Mouse (Mus musculus) urinary bladder, postnatal 25 days (tissue): ENCODE measurements around the gene Dlg2.
A peak's percentile ranks its signal among the peaks of the same experiment; 100 is the strongest.

Source experiments
- DNase-seq: peaks from one replicate; pipeline ENCODE4 v3.0.0; 2022; ENCODE audit warnings: low spot score

Gene Dlg2

DNA sequence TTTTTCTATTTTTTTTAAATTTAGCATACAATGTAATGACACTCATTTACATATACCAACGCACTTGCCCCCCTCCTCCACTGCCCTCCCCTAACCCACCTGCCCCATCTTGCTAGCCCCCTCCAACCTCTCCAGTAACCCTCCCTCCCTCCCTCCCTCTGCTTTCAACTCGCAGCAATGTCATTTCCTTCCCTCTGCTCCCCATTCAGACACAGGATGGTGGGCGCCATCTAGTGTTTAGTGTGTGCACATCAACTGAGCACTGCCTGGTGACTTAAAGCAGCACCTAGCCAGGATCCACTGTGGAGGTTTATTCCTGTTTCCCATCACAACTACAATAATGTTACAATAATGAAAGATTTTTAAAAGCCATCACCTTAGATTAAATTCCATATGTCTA lies 1617.4 kb downstream of the Dlg2 start:
- DNase-seq = peak; percentile 24

DNA sequence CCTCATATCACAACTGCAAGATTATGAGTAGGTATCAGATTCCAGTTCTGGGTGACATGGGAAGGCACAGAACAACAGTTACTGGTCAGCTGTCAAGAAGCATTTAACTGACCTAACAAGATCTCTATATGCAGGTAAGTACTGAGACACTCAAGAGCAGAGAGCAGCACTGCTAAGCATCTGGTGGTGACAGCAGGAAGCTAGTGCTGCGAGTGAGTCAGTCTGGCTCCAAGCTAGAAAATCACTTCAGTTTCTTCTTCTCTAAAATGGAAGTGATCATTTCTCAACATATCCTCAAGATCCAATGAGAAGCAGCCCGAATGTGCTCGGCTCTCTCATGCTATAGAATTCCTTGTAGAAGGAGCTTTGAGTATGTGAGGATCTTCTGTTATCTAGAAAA lies 1618.7 kb downstream of the Dlg2 start:
- DNase-seq = no peak

DNA sequence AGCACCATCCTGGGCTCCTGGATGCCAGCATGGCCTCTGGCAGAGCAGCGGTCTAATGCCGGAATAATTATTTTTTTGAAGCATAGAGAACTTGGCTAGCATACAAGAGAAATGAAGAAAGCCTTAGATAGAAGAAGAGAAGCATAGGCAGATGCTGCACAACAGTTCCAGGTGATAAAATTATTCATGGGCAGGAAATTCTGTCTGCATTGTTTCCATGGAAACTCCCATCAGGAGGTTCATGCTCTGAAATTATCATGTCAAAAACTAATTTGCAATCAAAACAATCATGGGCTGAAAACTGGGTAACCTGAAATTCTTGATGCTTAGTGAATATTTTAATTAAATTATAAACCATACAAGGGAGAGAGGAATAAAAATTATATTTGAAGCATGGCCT lies 1624.4 kb downstream of the Dlg2 start:
- DNase-seq = no peak

DNA sequence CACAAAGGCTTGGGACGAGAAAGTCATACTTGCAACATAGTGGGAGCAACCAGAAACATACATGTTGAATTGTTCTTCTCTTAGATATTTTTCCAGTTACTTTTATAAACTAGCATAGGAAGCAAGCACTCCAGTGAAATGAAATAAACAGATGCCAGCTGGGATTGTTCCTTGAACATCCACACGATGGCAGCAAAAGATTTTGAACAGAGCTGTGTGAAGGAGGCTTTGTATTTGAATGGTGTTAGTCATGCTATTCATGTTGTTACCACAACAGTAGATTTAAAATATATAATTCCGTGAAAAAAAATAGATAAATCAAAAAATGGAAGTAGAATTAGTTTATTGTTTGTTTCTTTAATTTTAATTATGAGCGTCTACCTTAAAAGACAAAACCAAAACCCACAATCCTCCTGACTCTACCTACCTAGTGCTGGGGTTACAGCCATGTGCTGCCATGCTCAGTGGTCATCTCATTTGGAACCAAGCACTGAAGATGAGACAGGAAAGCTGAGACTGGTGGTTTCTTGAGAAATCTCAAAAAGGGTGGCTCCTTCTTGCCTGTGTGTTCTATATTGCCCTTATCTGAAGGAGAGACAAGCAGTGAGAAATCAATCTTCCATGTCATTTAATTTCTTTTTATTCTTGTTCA lies 1626.5 kb downstream of the Dlg2 start:
- DNase-seq = peak; percentile 26

DNA sequence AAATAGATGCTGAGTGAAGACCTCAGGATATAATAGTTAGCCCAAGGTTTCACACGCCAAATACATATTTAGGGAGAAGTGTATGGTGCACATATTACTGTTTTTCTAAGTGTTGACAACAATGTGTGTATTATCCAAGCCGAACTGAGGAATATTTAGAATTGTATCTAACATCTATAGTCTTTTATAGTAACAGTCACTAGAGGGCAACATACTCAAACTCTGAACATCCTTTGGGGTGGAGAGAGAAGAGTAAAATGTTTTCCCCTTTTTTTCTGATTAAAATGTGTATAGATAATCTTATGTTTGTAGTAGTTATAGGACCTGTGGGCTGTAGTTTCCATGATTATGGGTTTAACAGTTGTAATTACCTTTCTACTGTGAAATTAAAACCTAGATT lies 1629.0 kb downstream of the Dlg2 start:
- no peak for DNase-seq

DNA sequence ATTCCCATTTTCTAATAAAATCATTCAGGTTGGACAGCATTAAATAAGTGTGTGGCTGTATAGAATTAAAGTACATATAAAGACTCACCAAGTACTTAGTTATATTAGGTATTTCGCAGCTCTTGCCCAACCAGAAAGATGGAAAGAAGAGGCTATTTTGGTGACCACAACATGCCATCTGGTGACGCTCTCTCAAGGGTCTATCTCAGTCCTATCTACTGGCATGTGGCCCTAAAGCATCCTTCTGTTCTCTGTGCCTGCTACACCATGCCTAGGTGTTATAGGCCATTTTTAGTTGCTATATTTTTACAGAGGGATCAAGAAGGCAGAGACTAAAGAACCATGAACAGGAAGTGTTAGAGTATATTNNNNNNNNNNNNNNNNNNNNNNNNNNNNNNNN lies 1629.5 kb downstream of the Dlg2 start:
- DNase-seq = no peak

DNA sequence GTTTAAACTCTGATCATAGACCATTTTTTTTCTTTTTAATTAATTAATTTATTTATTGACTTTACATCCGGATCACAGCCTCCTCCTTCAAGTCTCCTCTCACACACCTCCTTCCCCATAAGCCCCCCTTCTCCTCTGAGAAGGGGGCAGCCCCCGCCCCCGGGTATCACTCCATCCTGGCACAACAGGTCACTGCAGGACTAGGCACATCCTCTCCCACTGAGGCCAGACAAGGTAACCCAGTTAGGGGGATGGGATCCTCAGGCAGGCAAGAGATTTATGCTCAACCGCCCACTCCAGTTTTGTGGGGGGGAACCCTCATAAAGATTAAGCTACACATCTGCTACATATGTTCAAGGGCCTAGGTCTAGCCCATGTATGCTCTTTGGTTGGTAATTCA lies 1636.6 kb downstream of the Dlg2 start:
- no peak for DNase-seq

DNA sequence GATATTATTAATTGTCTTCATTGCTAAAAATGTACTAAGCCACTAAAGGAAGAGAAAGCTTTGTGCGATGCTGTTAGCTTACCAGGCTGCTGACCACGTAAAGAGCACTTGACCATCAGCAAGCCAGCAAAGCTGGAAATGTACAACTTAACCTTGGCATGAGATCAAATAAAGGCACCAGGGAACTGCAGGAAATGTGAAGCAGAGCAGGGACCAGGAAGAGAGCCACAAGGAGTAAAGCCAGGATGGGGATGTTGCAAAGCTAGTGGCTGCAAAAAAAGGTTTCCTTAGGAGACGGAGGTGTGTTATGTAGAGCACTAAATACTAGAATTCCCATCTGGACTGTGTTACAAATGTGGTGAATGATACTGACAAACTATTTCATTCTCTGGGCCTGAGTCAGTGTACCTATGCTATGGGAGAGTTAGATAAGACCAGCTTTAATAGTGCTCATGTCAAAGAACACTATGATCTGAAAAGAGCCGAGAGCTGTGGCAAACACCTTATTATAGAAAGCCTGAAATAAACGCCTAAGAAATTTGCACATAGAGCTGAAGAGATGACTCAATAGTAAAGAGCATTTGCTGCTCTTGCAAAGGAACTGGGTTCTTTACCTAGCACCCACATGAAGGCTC lies 1638.9 kb downstream of the Dlg2 start:
- no peak for DNase-seq

DNA sequence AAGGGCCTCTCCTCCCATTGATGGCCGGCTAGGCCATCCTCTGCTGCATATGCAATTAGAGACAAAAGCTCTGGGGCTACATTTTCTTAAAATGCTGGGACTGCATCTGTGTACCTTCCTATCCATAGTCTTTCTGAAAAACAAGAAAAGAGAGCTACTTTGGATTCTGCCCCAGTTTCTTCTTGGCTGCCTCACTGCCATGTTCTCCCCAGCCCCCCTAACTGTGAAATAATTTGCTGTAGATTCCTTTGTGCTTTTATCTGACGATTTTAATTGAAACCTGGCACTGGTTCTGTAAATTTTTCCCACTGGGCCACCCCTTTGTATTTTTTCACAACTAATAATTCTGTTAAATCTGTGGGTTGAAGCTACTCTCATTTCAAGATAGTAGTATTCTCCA lies 1646.8 kb downstream of the Dlg2 start:
- no peak for DNase-seq

DNA sequence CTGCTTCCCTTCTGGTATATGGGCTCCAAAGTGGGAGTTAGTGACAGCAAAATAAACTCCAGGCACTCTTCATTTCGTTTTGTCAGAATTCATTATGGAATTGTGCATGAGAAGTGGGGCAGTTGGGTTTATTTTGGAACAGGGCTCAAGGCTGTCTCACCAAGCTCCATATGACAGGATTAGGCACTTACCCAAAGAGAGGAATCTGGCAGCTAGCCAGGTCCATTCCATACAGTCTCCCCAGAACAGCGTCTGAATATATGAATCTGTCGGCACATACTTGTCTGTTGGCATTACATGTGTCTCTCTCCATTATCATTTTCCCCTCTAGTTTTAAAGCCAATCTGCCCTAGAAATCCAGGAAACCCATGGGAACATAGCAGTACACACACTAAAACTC lies 1649.4 kb downstream of the Dlg2 start:
- DNase-seq = no peak

DNA sequence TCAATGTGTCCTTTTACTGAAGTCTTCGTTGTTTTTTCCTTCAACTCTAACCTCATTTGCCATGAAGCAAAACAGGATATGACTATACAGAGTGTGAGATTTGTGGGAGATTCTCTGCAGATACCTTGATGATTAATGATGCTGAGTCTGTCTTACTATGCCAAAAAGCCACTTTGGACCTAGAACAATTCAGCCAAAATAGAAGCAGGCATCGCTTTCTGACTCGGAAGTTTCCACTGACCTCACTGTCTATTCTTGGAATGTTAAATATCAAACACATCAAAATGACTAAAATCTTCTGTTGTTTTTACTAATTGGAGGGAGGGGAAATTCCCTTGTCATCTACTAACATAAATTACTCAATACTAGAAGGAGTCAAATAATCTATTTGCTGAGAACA lies 1657.8 kb downstream of the Dlg2 start:
- DNase-seq = no peak

DNA sequence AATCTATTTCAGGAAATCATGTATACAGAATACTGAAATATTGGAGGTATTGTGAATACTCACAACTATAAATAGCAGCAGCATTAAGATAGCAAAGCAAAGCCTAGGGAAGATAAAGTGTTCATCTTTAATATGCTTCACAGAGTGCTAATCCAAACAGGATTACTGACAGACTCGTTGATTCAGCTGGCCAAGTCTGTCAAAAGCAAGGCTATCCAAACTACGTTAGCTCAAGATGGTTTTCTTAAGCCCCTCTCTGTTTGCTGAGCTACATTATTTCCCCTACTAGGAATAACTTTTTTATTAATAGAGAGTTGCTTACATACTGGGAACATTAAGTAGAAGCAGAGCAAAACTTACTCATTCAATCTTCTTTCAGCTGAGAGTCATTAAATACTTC lies 1659.2 kb downstream of the Dlg2 start:
- DNase-seq = no peak

DNA sequence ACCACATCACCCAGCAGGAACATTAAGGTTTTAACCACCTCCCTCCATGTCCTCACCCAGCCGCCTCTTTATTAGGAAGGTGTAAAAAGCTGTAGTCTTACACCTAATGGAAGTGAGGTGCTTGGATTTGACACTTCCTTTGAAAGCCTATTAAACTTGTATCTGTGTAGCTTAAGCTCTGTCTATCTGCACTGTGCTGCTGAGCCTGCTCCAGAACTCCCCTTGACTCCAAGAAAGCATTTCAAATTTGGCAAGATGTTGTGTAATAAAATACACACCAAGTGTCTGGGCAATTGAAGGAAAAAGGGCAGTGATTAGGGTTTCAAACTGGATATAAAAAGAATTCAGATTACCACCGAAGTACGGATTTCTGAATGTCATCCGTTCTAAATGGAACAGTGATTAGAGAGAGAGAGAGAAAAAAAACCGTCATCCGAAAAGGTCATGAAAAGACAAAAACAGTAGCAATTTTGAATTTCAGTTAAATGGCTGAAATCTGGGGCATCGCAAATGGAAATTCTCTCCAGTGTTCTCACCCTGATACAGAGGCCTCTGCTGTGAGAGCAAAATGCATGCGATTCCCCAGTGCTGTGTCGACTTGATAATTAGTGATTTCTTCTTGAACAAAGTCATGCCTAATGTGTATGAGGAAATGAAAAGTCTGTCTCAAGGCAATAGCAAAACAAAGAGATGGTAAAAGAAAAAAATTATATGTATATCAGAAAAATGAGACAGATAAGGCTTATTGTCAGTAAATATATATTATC lies 1663.8 kb downstream of the Dlg2 start:
- DNase-seq = no peak

DNA sequence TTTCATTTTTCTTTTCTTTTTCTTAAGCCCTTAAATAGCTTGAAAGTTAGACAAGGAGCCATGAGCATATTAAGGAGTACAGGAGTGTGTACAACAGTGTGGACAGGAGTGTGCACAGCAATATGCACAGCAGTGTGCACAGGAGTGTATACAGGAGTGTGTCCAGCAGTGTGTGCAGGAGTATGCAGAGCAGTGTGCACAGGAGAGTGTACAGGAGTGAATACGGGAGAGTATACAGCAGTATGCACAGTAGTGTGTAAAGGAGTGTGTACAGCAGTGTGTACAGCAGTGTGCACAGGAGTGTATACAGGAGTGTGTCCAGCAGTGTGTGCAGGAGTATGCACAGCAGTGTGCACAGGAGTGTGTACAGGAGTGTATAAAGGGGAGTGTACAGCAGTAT lies 1671.0 kb downstream of the Dlg2 start:
- DNase-seq = no peak

DNA sequence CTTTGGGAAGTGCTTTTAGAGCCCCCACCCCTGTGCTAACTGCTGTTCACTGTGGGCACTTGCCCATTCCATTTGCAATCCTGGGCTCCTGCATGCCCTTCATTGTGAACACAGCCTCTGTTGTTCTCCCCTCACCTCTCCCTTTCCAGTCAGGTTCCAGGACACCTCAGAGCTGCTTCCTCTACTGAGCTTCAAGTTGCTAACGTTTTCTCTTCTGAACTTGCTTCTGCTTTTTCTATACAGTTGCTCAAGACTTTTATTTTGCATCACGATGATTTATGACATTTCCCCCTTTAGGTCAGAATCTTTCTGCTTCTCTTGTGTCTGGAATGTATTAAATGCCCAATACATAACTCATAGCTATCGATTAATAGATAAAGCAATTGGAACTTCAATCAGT lies 1674.3 kb downstream of the Dlg2 start:
- no peak for DNase-seq

DNA sequence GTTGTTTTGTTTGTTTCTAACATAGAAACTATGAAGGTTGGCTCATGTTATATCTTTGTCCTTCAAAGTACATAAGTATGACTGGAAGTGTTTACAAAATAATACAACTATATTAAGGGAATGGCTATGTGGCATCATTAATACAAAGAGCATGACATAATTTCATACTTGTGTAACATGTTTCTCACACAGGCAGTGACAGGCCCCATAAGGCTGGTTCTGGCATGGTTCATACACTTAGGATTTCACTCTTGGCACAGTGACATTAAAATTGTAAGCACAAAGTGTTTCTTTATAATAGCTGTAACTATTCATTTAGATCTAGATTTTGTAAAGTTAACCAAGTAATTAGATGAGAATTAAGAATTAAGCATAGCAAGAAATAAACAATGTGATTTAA lies 1678.1 kb downstream of the Dlg2 start:
- no peak for DNase-seq

DNA sequence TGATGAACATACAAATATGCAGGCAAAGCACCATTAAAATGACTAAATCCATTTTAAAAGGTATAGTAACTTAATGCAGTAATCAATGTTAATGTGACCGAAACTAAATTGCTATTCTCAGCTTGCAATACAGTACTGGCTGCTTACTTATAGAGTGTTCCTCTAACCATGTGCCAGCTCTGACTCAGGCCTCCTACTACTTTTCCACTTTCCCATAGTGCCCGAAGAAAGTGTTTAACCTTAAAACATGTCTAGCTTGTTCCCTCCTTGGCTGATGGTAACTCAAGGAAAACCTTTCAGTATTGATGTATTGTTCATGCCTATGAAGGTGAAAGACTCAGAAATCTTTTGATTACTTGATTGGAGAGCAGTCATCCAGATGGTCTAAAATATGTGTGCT lies 1686.7 kb downstream of the Dlg2 start:
- DNase-seq = no peak

DNA sequence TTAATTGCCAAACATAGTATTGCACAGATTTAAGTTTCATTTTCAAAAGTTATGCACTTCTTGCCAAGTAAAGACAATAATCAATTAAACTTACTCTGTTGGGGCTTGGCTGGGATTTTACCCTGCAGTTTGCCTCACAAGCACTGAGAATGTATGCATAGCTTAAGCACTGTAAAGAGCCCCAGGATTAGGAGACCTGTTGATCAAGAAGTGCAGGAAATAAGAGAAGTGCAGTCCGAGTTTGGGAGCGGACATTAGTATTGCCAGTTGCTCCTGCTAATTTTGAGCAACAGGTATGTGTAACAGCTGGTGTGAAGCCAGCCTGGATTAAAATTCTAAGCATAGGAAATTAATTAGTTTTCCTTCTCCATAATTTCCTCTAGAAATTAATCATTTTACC lies 1687.8 kb downstream of the Dlg2 start:
- no peak for DNase-seq

DNA sequence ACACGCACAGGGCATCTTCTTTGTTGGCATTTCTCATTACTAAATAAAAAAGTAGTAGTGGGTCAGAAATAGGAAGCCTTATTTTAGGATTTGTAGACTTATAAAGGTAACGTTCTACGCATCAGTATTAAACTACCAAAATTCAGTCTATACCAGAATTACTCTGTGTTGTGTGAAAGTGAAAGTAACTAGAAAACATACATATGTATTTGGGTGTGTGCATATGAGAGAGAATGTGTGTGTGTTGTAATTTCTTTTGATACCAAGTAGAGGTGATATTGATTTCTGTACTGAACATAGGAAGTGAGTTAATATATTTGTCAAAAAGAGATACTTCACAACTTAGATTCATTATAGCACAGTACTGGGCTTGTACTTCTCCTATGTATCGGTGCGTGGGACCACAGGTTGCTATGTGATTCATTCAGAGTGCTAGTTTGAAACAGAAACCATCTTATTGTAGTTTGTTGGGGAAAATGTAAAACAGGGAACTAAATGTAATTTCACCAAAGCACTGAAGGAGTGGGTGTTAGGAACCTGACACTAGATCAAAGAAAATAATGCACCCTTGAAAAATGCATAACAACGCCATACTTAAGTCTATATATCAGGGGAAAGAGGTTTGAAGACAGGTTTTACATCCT lies 1688.5 kb downstream of the Dlg2 start:
- no peak for DNase-seq

DNA sequence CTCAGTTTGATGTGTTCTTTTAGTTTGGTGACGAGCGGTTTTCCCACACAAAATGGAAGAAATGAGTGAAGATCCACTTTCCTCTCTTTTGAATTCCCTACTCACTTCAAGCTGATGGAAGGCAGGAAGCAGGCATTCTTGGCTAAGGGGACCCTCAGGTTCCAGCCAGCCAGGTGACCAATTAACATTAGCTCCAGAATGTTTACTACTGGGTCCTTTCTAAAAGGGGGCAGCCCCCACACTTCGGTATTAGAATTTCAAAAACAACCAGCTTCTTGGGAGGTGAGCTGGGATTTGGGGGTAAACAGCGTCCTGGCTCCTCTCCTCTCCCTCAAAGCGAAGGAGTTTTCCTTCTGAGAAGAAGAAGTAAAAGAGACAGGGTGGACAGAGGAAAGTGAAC lies 1703.6 kb downstream of the Dlg2 start:
- no peak for DNase-seq

DNA sequence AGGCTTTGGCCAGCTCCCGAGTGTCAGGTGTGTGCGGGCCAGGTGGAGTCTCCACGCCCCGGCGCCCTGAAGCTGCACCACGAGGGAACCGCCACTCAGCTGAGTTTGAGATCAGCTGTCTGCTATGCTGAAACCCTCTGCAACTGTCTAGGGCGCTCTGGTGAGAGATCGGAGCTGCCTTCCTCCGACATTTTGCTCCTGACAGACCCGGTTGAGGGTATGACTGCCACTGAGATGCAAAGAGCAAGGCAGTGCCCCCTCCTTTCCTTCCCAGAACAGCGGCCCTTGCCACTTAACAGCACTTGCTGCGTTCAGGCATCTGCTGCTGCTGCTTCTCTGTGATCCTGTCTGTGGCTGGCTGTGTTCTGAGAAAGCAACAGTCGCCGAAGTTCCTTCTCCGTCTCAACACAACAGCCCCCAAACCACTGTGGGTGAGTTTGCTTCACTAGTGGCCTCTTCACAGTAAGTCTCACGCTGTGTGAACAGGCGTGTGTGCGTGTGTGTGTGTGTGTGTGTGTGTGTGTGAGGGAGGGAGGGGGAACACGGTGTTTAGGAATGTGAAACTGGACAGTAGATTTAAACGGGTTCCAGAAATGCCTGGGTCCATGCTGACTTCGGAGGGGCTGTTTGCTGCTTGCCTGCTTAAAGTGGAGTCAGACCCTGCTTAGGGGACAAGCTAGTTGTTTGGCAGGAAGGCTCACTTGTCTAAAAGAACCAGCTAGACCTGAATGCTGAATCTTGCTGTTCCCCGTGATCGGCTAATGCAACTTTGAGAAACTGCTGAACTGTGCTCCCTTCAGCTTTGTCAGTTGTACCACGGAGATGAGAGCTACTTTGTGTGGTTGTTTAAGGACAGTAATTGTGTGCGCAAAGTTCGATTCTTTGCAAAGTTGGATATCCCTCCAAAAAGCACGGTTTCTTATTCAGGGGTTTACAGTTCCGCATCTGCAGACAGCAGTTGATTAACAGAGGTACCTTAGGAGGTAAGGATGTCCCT lies 1704.4 kb downstream of the Dlg2 start:
- peak; percentile 8 for DNase-seq
